Mouse (Mus musculus): Measurements from ENCODE around the gene Gm8773.

DNA sequence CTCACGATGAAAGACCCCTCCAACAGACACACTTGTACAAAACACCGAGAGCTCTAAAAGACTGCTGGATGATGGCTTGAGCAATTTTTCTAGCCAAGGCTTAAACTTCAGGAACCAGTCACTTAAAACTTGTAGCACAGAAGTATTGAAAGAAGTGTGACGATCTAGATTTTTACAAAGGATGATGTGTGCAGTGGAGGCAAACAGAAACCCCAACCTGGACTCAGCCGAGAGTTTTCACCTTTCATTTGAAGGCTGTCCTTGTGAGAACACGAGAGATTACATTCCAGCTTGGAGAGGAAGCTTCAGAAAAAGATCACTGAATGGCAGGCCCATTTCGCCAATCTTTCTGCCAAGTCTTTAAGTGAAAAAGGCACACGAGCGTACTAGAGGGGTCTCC, 13.8 kb upstream of the Gm8773 start:
- TF ChIP-seq CTCF (IDR thresholded peaks at IDR 0.05; ENCODE audit: control insufficient read depth, insufficient read depth, insufficient replicate concordance, low read depth, low read length), result no peak
- no peak for TF ChIP-seq POLR2A (IDR thresholded peaks at IDR 0.05; ENCODE audit: control insufficient read depth, low read depth, low read length)

Data from testis, adult 2 months (tissue).